Mouse (Mus musculus) midbrain, embryonic 16.5 days (tissue): ENCODE data around the gene Mxd1. TPM values are rescaled to one million over a fixed set of nuclear protein-coding genes. Genes with fewer than 3 reads are reported as not detected.

Source experiments
- ATAC-seq: fragments of 200-750 bp; cut with Nextera tagmentation; 2 replicates; pipeline ENCODE4 v1.8.0; 2017; ENCODE audit warnings: moderate TSS enrichment
- H3K27ac ChIP-seq: fragments of 300-500 bp; sonication (generic); 2 replicates; pipeline ENCODE4 v1.5.1; 2014; ENCODE audit warnings: mild to moderate bottlenecking, low read length, mixed read lengths
- H3K27me3 ChIP-seq: fragments of 300-500 bp; sonication (generic); 2 replicates; pipeline ENCODE4 v1.6.1; 2014; ENCODE audit warnings: low read depth, low read length, mixed read lengths; ENCODE audit not compliant: control insufficient read depth, insufficient read depth
- H3K36me3 ChIP-seq: fragments of 300-500 bp; sonication (generic); 2 replicates; pipeline ENCODE4 v1.6.1; 2014; ENCODE audit warnings: mild to moderate bottlenecking, low read length, moderate library complexity, mixed read lengths; ENCODE audit not compliant: control insufficient read depth, insufficient read depth
- H3K4me1 ChIP-seq: fragments of 300-500 bp; sonication (generic); 2 replicates; pipeline ENCODE4 v1.6.1; 2014; ENCODE audit warnings: mild to moderate bottlenecking, low read length, mixed read lengths; ENCODE audit not compliant: control insufficient read depth, insufficient read depth
- H3K4me2 ChIP-seq: fragments of 300-500 bp; sonication (generic); 2 replicates; pipeline ENCODE4 v1.6.1; 2014; ENCODE audit warnings: mild to moderate bottlenecking, low read length, mixed read lengths
- H3K4me3 ChIP-seq: fragments of 300-500 bp; sonication (generic); 2 replicates; pipeline ENCODE4 v1.5.1; 2014; ENCODE audit warnings: low read depth, mild to moderate bottlenecking, low read length, moderate library complexity, mixed read lengths
- H3K9ac ChIP-seq: fragments of 300-500 bp; sonication (generic); 2 replicates; pipeline ENCODE4 v1.6.1; 2014; ENCODE audit warnings: low read depth, low read length, mixed read lengths
- H3K9me3 ChIP-seq: fragments of 300-500 bp; sonication (generic); replicated peaks from 2 replicates; pipeline ENCODE4 v1.6.1; 2014; ENCODE audit warnings: mild to moderate bottlenecking, low read length, mixed read lengths; ENCODE audit not compliant: control insufficient read depth, poor library complexity, severe bottlenecking
- WGBS: fragments of 180-500 bp; shearing (Covaris S2); extraction: QIAGEN DNeasy Blood & Tissue Kit; methylation state at CpG from one replicate; pipeline ENCODE4 v1.1.7; 2014; 5-methylcytosine and 5-hydroxymethylcytosine counted together
- polyA plus RNA-seq: library from polyadenylated mRNA; unstranded; fragments of >200 nt; fragmentation: Nextera tagmentation; extraction: Ambion mirVana; gene quantifications from 2 replicates; pipeline ENCODE4 v1.2.1, GENCODE M21; 2015

Gene Mxd1
- polyA plus RNA-seq, 1 experiment from 2014 or later, result 20.2 TPM

GRCm38 (mm10) chr6:86599197-86599596, 69.8 kb downstream of the Mxd1 start:
- 0 out of 2 replicates have a peak, but pooled peaks have one; percentile 21 for ATAC-seq
- Histone ChIP-seq H3K4me1 (no peaks in the 10 kb centered on the region), H3K4me3 (no peak overlapping the region), H3K27me3 (no peaks in the 10 kb centered on the region), H3K9ac (no peak overlapping the region), H3K4me2 (no peak overlapping the region), H3K9me3 (0 out of 2 replicates have a peak, but pooled peaks cover 2% of the 10 kb centered on the region), H3K27ac (no peak overlapping the region), H3K36me3 (no peaks in the 10 kb centered on the region)
- 16% methylated on average over 4 of the region's 4 CpGs for WGBS

GRCm38 (mm10) chr6:86598742-86599193, 70.2 kb downstream of the Mxd1 start:
- 82% methylated on average over 5 of the region's 5 CpGs for WGBS
- no peaks in the 10 kb centered on the region for H3K27me3 ChIP-seq
- H3K36me3 ChIP-seq, result no peaks in the 10 kb centered on the region
- 0 out of 2 replicates have a peak, but pooled peaks cover 2% of the 10 kb centered on the region for H3K9me3 ChIP-seq
- H3K27ac ChIP-seq, result no peak overlapping the region
- no peak overlapping the region for H3K4me2 ChIP-seq
- no peak overlapping the region for H3K4me3 ChIP-seq
- ATAC-seq, result no peak
- no peaks in the 10 kb centered on the region for H3K4me1 ChIP-seq
- no peak overlapping the region for H3K9ac ChIP-seq

Other genes with a start within 250 kb of the Mxd1 start
- gene Gm44790, start 242.5 kb downstream of the Mxd1 start, polyA plus RNA-seq, result 0.47 TPM in 1 of 2 replicates, not detected in the other
- gene C87436, start 230.8 kb downstream of the Mxd1 start, polyA plus RNA-seq, result 24.1 and 25.6 TPM in 2 replicates
- 190 and 269 TPM in 2 replicates for gene Pcbp1, start 142.8 kb downstream of the Mxd1 start, polyA plus RNA-seq
- gene Asprv1, start 41.0 kb downstream of the Mxd1 start, polyA plus RNA-seq, result 0.45 and 0.62 TPM in 2 replicates
- 94.6 and 94.8 TPM in 2 replicates for gene Snrnp27, start 15.4 kb upstream of the Mxd1 start, polyA plus RNA-seq
- 27.9 and 31.6 TPM in 2 replicates for gene Gmcl1, start 64.2 kb upstream of the Mxd1 start, polyA plus RNA-seq
- gene Anxa4, start 124.4 kb upstream of the Mxd1 start, polyA plus RNA-seq, result 4.6 TPM in 2 replicates
- gene Aak1, start 180.4 kb upstream of the Mxd1 start, polyA plus RNA-seq, result 44.6 and 47.8 TPM in 2 replicates